Mouse (Mus musculus) myocyte (in vitro differentiated cells): ENCODE results near the gene Prex1. TPM values are rescaled to one million over a fixed set of nuclear protein-coding genes. Genes with fewer than 3 reads are reported as not detected.

Source experiments
- H3K27me3 ChIP-seq: one replicate; pipeline ENCODE4 v1.6.1; 2011; ENCODE audit not compliant: control insufficient read depth, insufficient read depth, insufficient read length
- H3K36me3 ChIP-seq: one replicate; pipeline ENCODE4 v1.6.1; 2011; ENCODE audit not compliant: control insufficient read depth, insufficient read depth
- H3K4me2 ChIP-seq: one replicate; pipeline ENCODE4 v1.6.1; 2011; ENCODE audit warnings: low read depth, control low read depth
- H3K4me3 ChIP-seq: one replicate; pipeline ENCODE4 v1.5.1; 2011; ENCODE audit warnings: mild to moderate bottlenecking, control low read depth, moderate library complexity
- H3K79me2 ChIP-seq: one replicate; pipeline ENCODE4 v1.6.1; 2011; ENCODE audit not compliant: control insufficient read depth, insufficient read depth
- H3ac ChIP-seq: one replicate; pipeline ENCODE4 v1.6.1; 2011; ENCODE audit not compliant: control insufficient read depth, insufficient read length
- CEBPB ChIP-seq: IDR thresholded peaks from 2 replicates; pipeline ENCODE4 v1.6.1; 2011; ENCODE audit warnings: mild to moderate bottlenecking, moderate library complexity; ENCODE audit not compliant: poor library complexity, insufficient read depth, severe bottlenecking
- E2F4 ChIP-seq: IDR thresholded peaks from one replicate; pipeline ENCODE4 v1.6.1; 2011; ENCODE audit warnings: mild to moderate bottlenecking, control low read depth, moderate library complexity; ENCODE audit not compliant: insufficient read depth
- MAX ChIP-seq: IDR thresholded peaks from one replicate; pipeline ENCODE4 v1.6.1; 2011; ENCODE audit warnings: low read depth, mild to moderate bottlenecking, control low read depth
- MYOD1 ChIP-seq, 3 experiments: IDR thresholded peaks; one replicate each; pipeline ENCODE4 v1.6.1; 2011; ENCODE audit warnings: control low read depth in 2 of 3, low read depth in 2 of 3, mild to moderate bottlenecking in 2 of 3, moderate library complexity in 1 of 3; ENCODE audit not compliant: insufficient read length in 2 of 3, control insufficient read depth in 1 of 3
- MYOG ChIP-seq, 3 experiments: IDR thresholded peaks; one replicate each; pipeline ENCODE4 v1.6.1; 2011; ENCODE audit warnings: control low read depth in 2 of 3, low read depth in 2 of 3, mild to moderate bottlenecking in 2 of 3; ENCODE audit not compliant: insufficient read length in 2 of 3, control insufficient read depth in 1 of 3, insufficient read depth in 1 of 3
- POLR2A ChIP-seq: IDR thresholded peaks from one replicate; pipeline ENCODE4 v1.6.1; 2011; ENCODE audit warnings: low read depth, mild to moderate bottlenecking, control low read depth, moderate library complexity; ENCODE audit not compliant: insufficient read length
- POLR2AphosphoS2 ChIP-seq: IDR thresholded peaks from one replicate; pipeline ENCODE4 v1.6.1; 2011; ENCODE audit warnings: low read depth, control low read depth; ENCODE audit not compliant: insufficient read length
- REST ChIP-seq: IDR thresholded peaks from one replicate; pipeline ENCODE4 v1.6.1; 2011; ENCODE audit warnings: mild to moderate bottlenecking, control low read depth, moderate library complexity; ENCODE audit not compliant: insufficient read depth, insufficient read length
- SRF ChIP-seq: IDR thresholded peaks from one replicate; pipeline ENCODE4 v1.6.1; 2011; ENCODE audit warnings: low read depth; ENCODE audit not compliant: control insufficient read depth, insufficient read length
- TCF12 ChIP-seq: IDR thresholded peaks from one replicate; pipeline ENCODE4 v1.6.1; 2011; ENCODE audit warnings: mild to moderate bottlenecking, control low read depth; ENCODE audit not compliant: poor library complexity, insufficient read depth, severe bottlenecking
- TCF3 ChIP-seq: IDR thresholded peaks from one replicate; pipeline ENCODE4 v1.6.1; 2011; ENCODE audit warnings: low read depth, control low read depth; ENCODE audit not compliant: insufficient read length
- USF1 ChIP-seq: IDR thresholded peaks from one replicate; pipeline ENCODE4 v1.6.1; 2011; ENCODE audit warnings: low read depth, mild to moderate bottlenecking, control low read depth, moderate library complexity
- polyA plus RNA-seq: library from polyadenylated mRNA; unstranded; fragments of >200 nt; fragmentation: generic; extraction: Trizol; gene quantifications from one replicate; pipeline ENCODE4 v1.2.1, GENCODE M21; 2012; ENCODE audit warnings: missing spikeins

Prex1 gene
- polyA plus RNA-seq, 1 experiment, result 0.17 TPM

GRCm38 (mm10) chr2:166551831-166552498, 161.7 kb downstream of the Prex1 start:
- Histone ChIP-seq H3K79me2 (no peaks in the 10 kb centered on the region), H3K27me3 (peaks cover 8% of the 10 kb centered on the region), H3K4me2 (no peak overlapping the region), H3K4me3 (no peak overlapping the region), H3ac (no peak overlapping the region), H3K36me3 (no peaks in the 10 kb centered on the region)
- TF ChIP-seq MYOD1 (IDR thresholded peaks at IDR 0.05; ENCODE audit: control insufficient read depth in 1 of 3, insufficient read length in 2 of 3, low read depth in 2 of 3), result no peak
- TF ChIP-seq MAX, result no peak
- no peak for TF ChIP-seq E2F4
- TF ChIP-seq USF1, result no peak
- TF ChIP-seq REST, result no peak
- TF ChIP-seq TCF12, result no peak
- no peak for TF ChIP-seq CEBPB
- no peak for TF ChIP-seq POLR2AphosphoS2
- TF ChIP-seq MYOG (IDR thresholded peaks at IDR 0.05; ENCODE audit: control insufficient read depth in 1 of 3, insufficient read depth in 1 of 3, insufficient read length in 2 of 3, low read depth in 2 of 3), result no peak
- TF ChIP-seq POLR2A, result no peak
- no peak for TF ChIP-seq TCF3
- no peak for TF ChIP-seq SRF

GRCm38 (mm10) chr2:166549871-166550270, 163.8 kb downstream of the Prex1 start:
- no peak for TF ChIP-seq REST
- TF ChIP-seq MYOD1 (IDR thresholded peaks at IDR 0.05; ENCODE audit: control insufficient read depth in 1 of 3, insufficient read length in 2 of 3, low read depth in 2 of 3), result no peak
- no peak for TF ChIP-seq POLR2A
- TF ChIP-seq E2F4, result no peak
- no peak for TF ChIP-seq TCF3
- no peak for TF ChIP-seq MYOG (IDR thresholded peaks at IDR 0.05; ENCODE audit: control insufficient read depth in 1 of 3, insufficient read depth in 1 of 3, insufficient read length in 2 of 3, low read depth in 2 of 3)
- TF ChIP-seq TCF12, result no peak
- TF ChIP-seq CEBPB, result no peak
- no peak for TF ChIP-seq USF1
- TF ChIP-seq SRF, result no peak
- TF ChIP-seq MAX, result no peak
- no peak for TF ChIP-seq POLR2AphosphoS2
- Histone ChIP-seq H3ac (no peak overlapping the region), H3K36me3 (no peaks in the 10 kb centered on the region), H3K4me2 (no peak overlapping the region), H3K79me2 (no peaks in the 10 kb centered on the region), H3K4me3 (no peak overlapping the region), H3K27me3 (peaks cover 11% of the 10 kb centered on the region)

GRCm38 (mm10) chr2:166549069-166549468, 164.6 kb downstream of the Prex1 start:
- TF ChIP-seq MAX (no peak), TCF3 (no peak), SRF (no peak), POLR2AphosphoS2 (no peak), E2F4 (no peak), REST (no peak)
- H3K27me3 ChIP-seq, result peaks cover 15% of the 10 kb centered on the region
- no peak overlapping the region for H3K4me2 ChIP-seq
- no peak overlapping the region for H3K4me3 ChIP-seq
- no peak overlapping the region for H3ac ChIP-seq
- no peaks in the 10 kb centered on the region for H3K79me2 ChIP-seq
- no peaks in the 10 kb centered on the region for H3K36me3 ChIP-seq

- Histone ChIP-seq H3K79me2 (no peaks in the 10 kb centered on the region), H3K4me2 (no peak overlapping the region), H3K4me3 (no peak overlapping the region), H3ac (no peak overlapping the region), H3K36me3 (no peaks in the 10 kb centered on the region), H3K27me3 (peaks cover 34% of the 10 kb centered on the region)
- TF ChIP-seq SRF (no peak), TCF12 (no peak), REST (no peak), CEBPB (no peak), POLR2A (no peak), E2F4 (no peak), MYOG (IDR thresholded peaks at IDR 0.05; ENCODE audit: control insufficient read depth in 1 of 3, insufficient read depth in 1 of 3, insufficient read length in 2 of 3, low read depth in 2 of 3) (no peak), USF1 (no peak), MAX (no peak), POLR2AphosphoS2 (no peak), TCF3 (no peak), MYOD1 (IDR thresholded peaks at IDR 0.05; ENCODE audit: control insufficient read depth in 1 of 3, insufficient read length in 2 of 3, low read depth in 2 of 3) (no peak)
These were observed 168.1 kb downstream of the Prex1 start for GRCm38 (mm10) chr2:166545580-166545979.
